Mouse (Mus musculus): ENCODE results near the gene Mmel1.

The Mmel1 gene

GRCm38 (mm10) chr4:154864961-154865760 lies 4.2 kb upstream of the Mmel1 start:
- DNase-seq = no peak

- DNase-seq = no peak
Measured at GRCm38 (mm10) chr4:154866391-154866790, 3.0 kb upstream of the Mmel1 start.

DNA sequence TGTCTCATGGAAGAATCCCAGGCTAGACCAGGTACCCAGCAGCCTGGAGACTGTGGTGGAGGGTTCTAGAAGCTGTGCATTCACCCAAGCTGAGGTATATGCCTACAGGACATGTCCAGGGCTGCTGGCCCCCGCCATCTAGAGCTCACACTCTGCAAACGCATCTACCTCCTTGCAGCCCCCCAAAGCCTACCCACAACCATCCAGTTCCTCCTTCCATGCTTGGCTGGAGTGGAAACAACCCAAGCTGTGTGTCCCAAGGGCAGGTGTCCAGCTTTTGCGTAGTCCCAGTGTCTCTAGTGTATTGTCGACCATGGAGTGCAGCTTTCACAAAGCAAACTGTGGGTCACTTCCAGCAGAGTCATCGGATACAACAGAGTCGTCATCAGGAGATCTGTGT lies 2.1 kb upstream of the Mmel1 start:
- DNase-seq = no peak

DNA sequence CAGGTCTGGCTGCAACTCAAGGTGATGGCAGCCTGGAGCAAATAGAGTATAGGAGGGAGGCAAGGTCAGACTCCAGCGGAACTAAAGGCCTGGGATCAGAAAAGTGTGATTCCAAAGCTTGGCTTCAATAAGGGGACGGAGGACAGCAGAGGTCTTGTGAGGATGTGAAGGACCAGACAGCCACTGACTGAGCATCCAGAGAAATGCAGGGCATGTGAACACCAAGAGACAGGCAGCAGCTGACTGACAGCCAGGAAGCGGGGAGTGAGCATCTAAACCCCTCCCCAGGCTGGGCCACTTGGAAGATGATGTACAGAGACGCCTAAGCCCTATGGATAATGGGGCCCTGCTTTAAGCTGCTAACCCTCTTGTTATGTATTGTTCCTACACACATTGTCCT lies 1.3 kb downstream of the Mmel1 start:
- DNase-seq = no peak

GRCm38 (mm10) chr4:154871757-154872251 lies 2.4 kb downstream of the Mmel1 start:
- DNase-seq = no peak

DNA sequence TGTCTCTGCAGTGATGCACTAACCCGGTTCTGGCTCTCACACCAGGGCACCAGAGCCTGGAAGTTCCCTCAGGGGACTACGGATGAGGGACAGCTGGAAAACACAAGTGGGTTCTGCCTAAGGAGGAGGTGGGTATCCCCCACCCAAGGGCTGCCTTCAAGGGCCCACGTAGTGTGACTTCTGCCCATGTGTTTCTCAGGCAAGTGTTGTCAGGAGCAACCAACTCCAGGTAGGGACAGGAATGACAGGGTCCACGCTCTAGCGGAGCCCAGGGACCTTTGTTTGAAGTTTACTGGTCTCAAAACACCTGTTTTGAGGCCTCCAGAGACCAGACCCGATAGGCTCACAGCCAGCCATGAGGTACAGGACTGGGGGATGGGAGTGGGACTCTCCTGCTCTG lies 3.8 kb downstream of the Mmel1 start:
- no peak for DNase-seq

- DNase-seq = peak; percentile 96
Measured at GRCm38 (mm10) chr4:154877864-154878548, 8.6 kb downstream of the Mmel1 start.

DNA sequence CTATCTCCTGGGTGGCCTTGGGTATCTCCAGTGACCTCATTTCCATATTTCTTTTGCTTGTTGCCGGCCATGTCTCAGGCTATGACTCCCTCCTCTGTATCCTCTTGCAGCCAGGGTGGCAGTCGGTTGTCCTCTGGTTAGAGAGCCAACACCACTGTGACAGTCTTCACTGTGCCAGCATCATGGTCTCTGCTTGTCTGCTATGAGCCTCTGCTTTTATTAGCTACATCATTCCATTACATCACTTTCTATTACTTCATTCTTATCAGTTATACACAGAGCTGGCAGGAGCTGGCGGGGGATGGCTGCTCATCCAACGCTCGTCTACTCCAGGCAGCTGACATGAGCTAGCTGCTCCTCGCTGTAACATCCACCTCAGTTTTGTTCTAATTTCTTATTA lies 11.3 kb downstream of the Mmel1 start:
- DNase-seq = peak; percentile 88

DNA sequence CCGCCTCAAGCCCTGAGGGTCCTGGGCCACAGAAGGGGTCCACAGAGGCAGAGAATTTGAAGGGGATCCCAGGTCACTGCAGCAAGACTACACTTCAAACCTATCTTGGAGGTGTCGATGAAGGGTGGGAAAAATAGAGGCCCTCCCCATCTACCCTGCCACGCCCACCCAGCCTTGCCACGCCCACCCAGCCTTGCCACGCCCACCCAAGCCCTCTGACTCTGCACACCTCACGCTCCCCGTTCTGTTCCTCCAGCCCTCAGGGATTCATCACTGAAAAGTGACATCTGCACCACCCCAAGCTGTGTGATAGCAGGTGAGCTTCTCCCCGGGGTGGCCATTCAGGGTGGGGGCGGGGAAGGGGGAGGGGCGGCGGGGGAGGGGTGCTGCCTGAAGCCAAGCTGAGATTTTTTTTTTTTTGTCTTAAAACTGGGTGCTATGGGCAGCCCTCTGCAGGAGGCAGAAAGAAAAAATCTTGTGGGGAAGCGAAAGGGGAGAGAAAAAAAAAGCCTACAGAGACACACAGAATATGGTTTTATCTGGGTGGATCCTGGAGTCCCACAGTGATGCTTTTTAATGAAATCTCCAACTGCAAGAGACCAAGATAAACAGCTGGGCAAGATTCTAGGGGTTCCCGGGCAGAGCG lies 12.8 kb downstream of the Mmel1 start:
- DNase-seq = peak; percentile 91

DNA sequence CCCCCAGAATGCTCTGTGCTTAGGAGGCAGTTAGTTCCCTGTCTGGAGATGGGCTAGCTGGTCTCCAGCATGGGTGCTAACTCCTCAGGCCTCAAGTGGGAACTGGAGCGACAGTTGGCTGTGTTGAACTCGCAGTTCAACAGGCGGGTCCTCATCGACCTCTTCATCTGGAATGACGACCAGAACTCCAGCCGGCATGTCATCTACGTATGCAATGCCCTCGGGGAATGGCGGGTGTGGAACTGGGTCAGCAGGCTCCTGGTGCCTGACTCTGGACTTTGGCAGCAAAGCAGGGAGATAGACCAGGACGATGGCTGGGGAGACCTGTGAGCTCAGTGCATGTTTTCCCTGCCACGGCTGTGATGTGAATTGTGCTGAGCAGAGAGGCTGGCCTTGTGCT lies 16.0 kb downstream of the Mmel1 start:
- DNase-seq = no peak

- DNase-seq = no peak
Measured at GRCm38 (mm10) chr4:154886876-154887592, 17.6 kb downstream of the Mmel1 start.

GRCm38 (mm10) chr4:154887593-154888250 lies 18.3 kb downstream of the Mmel1 start:
- DNase-seq = no peak

DNA sequence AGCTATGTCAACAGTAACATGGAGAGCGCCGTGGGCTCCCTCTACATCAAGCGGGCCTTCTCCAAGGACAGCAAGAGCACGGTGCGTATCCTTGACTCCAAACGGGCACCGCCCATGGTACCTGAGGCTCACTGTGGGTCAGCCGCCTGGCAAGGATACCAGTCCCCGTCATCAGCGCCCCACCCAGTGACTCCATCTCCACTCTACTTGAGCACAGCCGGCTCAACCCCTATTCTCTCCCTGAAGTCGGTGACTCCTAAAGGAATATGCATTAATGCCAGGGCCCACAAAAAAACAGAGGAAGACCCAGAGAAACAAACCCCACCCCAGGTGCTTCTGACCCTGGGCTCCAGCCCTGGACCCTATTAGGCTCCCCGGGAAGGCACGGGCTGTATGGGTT lies 21.5 kb downstream of the Mmel1 start:
- DNase-seq = no peak

GRCm38 (mm10) chr4:154895549-154895948 lies 26.2 kb downstream of the Mmel1 start:
- DNase-seq = no peak

DNA sequence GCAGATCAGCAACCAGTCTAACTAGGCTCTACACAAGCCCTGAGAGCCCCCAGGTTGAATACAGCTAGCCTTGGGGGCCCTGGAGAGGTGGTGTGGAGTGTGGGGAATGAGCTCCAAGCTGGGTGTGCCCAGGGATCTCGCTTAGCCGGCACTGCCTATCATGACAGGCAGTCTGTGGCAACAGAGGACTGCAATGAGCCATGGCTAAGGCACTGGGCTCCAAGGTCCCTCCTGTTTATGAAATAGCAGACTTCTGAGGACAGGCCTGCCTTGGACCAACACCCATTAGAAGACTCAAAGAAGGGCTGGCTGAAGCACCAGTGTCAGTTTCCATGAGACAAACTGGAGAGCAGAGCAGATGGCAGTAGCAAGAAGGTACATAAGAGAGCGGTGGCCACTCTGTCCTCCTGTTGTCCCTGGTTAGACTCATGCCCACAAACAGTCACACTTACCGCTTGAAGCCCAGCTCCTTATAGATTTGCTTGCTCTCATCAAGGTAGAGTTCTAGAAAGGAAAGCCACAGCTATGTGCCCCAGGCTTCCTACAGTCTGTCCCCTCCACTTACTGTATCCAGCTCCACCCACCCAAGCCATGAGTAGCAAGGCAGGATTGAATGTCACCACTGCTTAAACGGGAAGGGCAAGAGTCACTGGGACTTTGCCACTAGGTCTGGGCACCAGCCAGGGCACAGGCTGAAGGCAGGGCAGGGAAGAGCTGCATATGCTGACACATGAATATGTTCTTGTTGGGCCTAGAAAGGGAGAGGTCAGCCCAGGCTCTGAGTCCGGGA lies 28.5 kb downstream of the Mmel1 start:
- DNase-seq = no peak

GRCm38 (mm10) chr4:154898506-154899446 lies 29.4 kb downstream of the Mmel1 start, which contains the start of gene Fam213b:
Fam213b (minus strand) TSS chr4:154899135.
- DNase-seq = peak; percentile 95

GRCm38 (mm10) chr4:154902371-154902770 lies 33.0 kb downstream of the Mmel1 start:
- no peak for DNase-seq

DNA sequence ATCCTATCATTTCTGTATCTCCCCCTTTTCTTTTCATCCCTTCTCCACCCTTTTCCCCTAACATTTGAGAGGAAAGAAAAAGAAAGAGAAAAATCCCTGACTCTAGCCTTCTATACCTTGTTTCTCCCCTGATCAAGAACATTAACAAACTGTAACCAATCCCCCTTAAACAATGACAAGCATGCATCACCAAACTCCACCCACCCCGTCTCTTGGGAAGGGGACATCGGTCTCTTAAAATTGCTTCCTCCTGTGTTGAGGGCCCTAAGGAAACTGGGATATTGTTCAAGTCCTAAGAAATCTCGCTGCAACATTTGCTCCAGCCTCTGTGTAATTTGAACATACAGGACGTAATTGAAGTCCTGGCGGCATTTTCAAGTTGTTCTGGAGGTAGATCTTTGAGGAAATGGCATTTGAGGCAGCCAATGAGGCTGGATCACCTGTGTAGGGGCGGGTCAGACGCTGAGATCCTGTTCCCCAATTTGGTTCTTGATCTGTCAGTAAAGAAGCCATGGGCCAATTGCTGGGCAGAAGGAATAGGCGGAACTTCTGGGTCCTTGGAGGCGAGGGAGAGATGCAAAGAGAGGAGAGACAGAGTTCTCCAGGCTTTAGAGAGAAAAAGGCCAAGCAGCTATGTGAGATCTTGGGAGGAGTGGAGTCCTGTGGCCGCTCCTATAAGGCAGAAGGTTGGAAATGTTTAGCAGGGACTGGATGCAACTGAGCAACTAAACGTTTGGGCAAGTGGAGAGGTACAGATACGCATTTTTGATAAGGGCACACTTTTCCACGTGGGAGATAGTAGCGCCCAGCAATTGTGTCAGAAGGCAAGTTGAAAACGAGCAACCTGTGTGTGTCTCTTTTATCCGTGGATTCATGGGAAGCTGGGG lies 35.0 kb downstream of the Mmel1 start:
- peak; percentile 88 for DNase-seq

- DNase-seq = peak; percentile 94
Measured at GRCm38 (mm10) chr4:154907833-154908232, 38.4 kb downstream of the Mmel1 start.
